Mouse (Mus musculus) brain, embryonic 14.5 days (tissue): ENCODE data around the gene Lrrc8c. TPM values are rescaled to one million over a fixed set of nuclear protein-coding genes. Genes with fewer than 3 reads are reported as not detected.
"Not testable (repeated sequence)": the region's sequence is repeated elsewhere in the genome, so short reads cannot be mapped to it uniquely, and the experiment has no call there.

Experiments
- DNase-seq: peaks from one replicate; pipeline ENCODE4 v3.0.0-alpha.2; 2011; ENCODE audit warnings: low read depth
- CTCF ChIP-seq: fragments of 200-500 bp; IDR thresholded peaks from 2 replicates; pipeline ENCODE4 v1.5.1; 2012; ENCODE audit warnings: inconsistent platforms, mild to moderate bottlenecking, moderate library complexity, borderline replicate concordance; ENCODE audit not compliant: insufficient read depth, insufficient read length; ENCODE audit errors: extremely low read depth
- POLR2A ChIP-seq: fragments of 200-500 bp; IDR thresholded peaks from 2 replicates; pipeline ENCODE4 v1.6.1; 2012; ENCODE audit warnings: mild to moderate bottlenecking, inconsistent platforms, borderline replicate concordance; ENCODE audit not compliant: poor library complexity, insufficient read depth, insufficient read length, severe bottlenecking; ENCODE audit errors: extremely low read depth
- polyA plus RNA-seq: library from polyadenylated mRNA; depleted of rRNA; stranded (reverse); fragments of >200 nt; gene quantifications from 2 replicates; pipeline ENCODE4 v1.2.3, GENCODE M21; 2012

Lrrc8c gene
- polyA plus RNA-seq, 1 experiment: 14.8 TPM

GRCm38 (mm10) chr5:105616538-105616937 is 97.3 kb downstream of the Lrrc8c start:
- no peak for DNase-seq
- TF ChIP-seq POLR2A (no peak), CTCF (no peak)

DNA sequence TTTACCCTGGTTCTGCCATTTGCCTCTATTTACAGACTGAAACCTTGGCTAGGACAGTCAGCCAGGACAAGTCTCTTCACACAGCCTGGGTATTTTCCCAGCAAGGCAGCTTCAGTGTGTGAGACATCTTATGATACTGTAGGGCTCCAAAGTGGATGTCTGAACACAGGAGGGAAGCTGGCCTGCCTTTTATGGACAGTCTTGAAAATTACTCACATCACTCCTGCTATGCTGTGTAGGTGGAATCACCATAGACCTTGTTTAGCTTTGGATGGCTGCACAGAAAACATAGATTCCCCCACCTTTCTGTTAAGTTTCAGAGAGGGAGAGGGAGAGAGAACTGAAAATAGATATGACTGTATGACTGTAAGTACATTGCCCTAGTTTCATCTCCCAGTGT is 99.3 kb downstream of the Lrrc8c start:
- TF ChIP-seq POLR2A (no peak), CTCF (no peak)
- no peak for DNase-seq

DNA sequence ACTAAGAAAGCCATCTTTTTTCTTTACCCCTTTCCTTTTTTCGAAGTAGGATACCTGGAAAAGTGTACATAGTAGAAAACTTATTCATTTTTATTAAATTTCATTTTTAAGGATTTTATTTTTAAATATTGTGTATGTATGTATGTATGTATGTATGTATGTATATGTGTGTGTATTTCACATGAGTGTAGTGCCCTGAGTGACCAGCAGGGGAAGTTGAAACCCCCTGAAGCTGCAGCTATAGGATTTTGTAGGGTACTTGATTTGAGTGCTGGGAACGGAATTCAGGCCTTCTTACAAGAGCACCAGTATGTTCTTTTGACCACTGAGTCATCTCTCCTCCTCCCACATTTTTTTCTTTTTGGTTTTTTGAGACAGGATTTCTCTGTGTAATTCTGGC is 100.5 kb downstream of the Lrrc8c start:
- DNase-seq: no peak
- TF ChIP-seq CTCF (peak; percentile 23; the same call in 1 of the 2 replicates), POLR2A (no peak)

DNA sequence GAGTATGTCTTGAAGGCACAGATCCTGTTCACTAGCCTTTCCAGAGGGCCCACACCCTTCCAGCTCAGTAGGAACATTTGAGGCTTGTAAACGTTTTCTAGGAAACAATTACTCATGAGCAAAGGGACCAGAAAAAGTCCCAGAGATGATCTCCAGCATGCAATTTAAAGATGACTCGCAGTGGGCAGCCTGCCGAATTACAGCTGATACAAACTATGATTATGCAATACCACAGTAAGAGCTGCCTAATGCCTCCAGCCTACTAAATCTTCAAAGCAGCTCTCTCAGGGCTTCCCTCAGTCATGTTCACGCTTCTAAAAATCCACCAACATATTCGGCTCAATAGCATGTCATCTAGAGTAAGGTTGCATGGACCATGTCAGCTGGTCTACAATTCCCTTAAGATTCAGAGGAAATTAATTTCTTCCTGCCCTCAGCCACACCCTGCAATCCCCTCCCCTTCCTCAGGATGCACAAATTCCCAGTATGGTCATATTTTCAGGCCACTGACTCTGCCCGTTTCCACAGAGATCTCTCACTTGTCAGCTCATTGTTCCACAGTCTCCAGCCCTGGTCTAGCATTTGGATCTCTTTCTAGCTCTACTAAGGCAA is 101.4 kb downstream of the Lrrc8c start:
- DNase-seq: no peak
- TF ChIP-seq CTCF: no peak

DNA sequence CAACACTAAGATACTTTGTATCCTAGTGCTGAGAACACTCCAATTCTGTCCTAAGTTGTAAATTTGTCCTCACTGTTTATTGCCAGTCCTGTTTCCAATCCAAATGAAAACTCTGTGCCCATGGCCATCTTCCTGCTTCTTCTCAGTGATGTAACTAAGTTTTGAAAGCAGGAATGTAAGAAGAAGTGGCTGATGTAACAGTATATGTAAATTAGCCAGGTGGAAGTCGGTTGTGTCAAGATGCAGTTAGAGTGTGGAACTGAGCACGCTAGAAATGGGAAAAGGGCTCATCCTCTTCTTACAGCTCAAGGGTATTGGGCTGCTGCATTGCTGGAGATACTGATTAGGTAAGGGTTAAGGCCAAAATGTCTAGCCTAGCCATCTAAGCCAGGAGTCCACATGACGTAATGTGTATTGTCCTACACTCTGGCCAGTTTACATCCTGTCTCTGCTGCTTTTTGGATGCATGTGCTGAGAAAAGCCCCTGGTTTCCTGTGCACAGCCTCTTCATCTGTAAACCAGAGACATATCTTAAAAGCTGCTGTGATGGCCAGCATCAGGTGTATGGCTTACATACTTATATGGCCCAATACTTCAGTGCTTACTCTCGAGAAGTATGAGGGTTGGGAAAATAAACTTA is 104.0 kb downstream of the Lrrc8c start:
- no peak for TF ChIP-seq CTCF

GRCm38 (mm10) chr5:105624257-105624656 is 105.1 kb downstream of the Lrrc8c start:
- DNase-seq: no peak

More for the DNA sequence above, 104.0 kb downstream of the Lrrc8c start:
- DNase-seq: no peak

GRCm38 (mm10) chr5:105625504-105626150 is 106.4 kb downstream of the Lrrc8c start:
- TF ChIP-seq CTCF (no peak), POLR2A (no peak)
- no peak for DNase-seq

More at GRCm38 (mm10) chr5:105624257-105624656, 105.1 kb downstream of the Lrrc8c start:
- TF ChIP-seq CTCF (no peak), POLR2A (no peak)

DNA sequence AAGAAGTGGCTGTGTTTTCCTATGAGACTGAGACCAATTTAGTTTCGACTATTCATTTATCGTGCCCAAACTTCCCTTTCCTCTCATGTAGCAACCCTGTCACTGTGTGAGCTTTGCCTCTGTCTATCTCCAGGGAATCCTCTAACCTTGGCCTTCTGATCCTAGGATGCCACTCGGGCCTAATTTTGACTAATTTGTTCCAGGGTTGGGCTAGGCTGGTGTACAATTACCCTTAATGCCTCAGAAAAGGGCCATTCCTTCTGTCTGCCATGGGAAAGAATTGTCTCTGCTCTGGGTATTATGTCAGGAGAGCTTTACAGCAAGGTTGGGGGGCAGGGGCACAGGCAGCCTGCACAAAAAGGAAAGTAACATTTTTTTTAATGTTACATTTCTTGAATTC is 107.2 kb downstream of the Lrrc8c start:
- DNase-seq: no peak
- TF ChIP-seq POLR2A (no peak), CTCF (no peak)

GRCm38 (mm10) chr5:105627093-105627492 is 107.9 kb downstream of the Lrrc8c start:
- TF ChIP-seq POLR2A (no peak), CTCF (no peak)
- DNase-seq: no peak

- no peak for TF ChIP-seq POLR2A
- TF ChIP-seq CTCF: no peak
- DNase-seq: no peak
These were observed 110.8 kb downstream of the Lrrc8c start for GRCm38 (mm10) chr5:105629955-105630354.

DNA sequence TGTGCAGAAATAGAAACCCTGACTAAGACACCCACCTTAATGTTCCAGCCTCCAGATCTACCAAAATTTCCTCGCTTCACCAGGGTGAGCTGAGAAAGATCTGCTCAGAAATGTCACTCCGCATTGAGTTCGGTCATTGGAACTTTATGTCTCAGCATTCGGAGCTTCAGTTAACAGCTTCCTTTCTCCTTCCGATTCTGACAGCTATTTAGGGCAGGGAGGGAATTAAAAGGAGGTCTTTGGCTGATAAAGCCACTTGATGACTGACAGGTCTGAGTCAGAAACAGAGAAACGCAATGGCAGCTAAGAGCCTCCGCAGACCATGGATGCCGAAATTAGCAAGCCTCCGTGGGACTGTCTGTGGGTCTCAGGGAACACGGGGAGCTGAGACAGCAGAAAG is 112.9 kb downstream of the Lrrc8c start:
- no peak for TF ChIP-seq POLR2A
- no peak for TF ChIP-seq CTCF
- no peak for DNase-seq

DNA sequence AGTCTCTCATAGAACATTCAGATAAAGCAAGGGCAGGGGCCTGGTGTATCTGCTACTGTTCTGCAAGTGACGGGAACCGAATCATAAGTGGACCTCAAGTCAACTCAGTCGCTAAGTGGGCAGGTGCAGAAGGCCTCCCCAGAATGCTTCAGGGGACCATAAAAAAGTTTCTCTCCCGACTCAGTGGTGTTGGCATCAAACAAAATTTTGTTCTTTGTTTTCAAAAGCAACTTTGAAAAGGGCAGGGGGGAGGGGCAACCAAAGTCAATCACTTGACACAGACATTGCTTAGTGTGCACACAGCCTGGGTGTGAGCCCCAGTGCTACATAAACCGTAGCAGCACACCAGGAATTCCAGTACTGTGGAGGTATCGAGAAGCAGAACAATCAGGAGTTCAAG is 116.4 kb downstream of the Lrrc8c start:
- TF ChIP-seq POLR2A (no peak), CTCF (no peak)
- DNase-seq: no peak

GRCm38 (mm10) chr5:105636484-105637191 is 117.5 kb downstream of the Lrrc8c start:
- DNase-seq: no peak
- TF ChIP-seq POLR2A (no peak), CTCF (no peak)

DNA sequence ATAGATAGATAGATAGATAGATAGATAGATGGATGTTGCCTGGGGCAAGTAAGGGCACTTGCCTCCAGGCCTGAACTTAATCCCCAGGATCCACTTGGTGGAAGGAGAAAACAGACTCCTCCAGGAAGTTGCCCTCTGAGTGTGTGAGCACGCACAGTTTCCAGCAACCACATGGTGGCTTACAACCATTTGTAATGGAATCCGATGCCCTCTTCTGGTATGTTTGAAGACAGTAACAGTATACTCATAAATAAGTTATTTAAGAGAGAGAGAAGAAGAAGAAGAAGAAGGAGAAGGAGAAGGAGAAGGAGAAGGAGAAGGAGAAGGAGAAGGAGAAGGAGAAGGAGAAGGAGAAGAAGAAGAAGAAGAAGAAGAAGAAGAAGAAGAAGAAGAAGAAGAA is 119.1 kb downstream of the Lrrc8c start:
- not testable (repeated sequence) for DNase-seq
